Mouse (Mus musculus) E14TG2a.4 (cell line): ENCODE data around the gene Snx21.

ENCODE experiments used
- CTCF ChIP-seq: conservative IDR thresholded peaks from 2 replicates; pipeline ENCODE4 v1.5.1; 2014; ENCODE audit warnings: low read length
- NANOG ChIP-seq: IDR thresholded peaks from 2 replicates; pipeline ENCODE4 v1.6.1; 2014; ENCODE audit warnings: borderline replicate concordance, low read length, mixed read lengths
- POU5F1 ChIP-seq: IDR thresholded peaks from 2 replicates; pipeline ENCODE4 v1.6.1; 2014; ENCODE audit warnings: low read length, borderline replicate concordance

DNA sequence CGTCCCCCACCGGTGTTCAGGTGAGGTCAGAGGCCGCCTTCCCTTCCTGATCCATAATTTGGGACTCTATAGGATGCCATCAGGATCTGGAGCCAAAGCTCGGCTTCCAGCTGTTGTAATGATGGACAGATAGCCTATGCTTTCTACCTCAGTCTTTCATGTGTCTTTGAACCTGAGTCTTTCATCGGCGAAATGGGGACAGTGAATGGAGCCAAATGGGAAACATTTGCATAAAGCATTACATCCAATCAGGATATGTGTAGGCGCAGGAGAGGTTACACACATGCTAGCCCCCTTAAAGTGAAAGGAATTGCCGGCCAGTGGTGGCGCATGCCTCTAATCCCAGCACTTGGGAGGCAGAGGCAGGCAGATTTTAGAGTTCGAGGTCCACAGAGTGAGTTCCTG lies 37.6 kb downstream of the Snx21 start:
- TF ChIP-seq CTCF (no peak), POU5F1 (no peak), NANOG (no peak)
